Mouse (Mus musculus) layer of hippocampus, postnatal 36 days (tissue): ENCODE results near the gene Rad51. TPM values are rescaled to one million over a fixed set of nuclear protein-coding genes. Genes with fewer than 3 reads are reported as not detected.
A peak's percentile ranks its signal among the peaks of the same experiment; 100 is the strongest.

Experiments used
- DNase-seq, 2 experiments: peaks; one replicate each; pipeline ENCODE4 v3.0.0; 2022
- total RNA-seq, 2 experiments: library from RNA; stranded (reverse); gene quantifications; 2 replicates each; pipeline ENCODE4 v1.2.3; 2021

Gene Rad51
- 1 to 10 TPM in 1 of 2 experiments, under 1 TPM in 1; 0.99 to 1.5 TPM for total RNA-seq

DNA sequence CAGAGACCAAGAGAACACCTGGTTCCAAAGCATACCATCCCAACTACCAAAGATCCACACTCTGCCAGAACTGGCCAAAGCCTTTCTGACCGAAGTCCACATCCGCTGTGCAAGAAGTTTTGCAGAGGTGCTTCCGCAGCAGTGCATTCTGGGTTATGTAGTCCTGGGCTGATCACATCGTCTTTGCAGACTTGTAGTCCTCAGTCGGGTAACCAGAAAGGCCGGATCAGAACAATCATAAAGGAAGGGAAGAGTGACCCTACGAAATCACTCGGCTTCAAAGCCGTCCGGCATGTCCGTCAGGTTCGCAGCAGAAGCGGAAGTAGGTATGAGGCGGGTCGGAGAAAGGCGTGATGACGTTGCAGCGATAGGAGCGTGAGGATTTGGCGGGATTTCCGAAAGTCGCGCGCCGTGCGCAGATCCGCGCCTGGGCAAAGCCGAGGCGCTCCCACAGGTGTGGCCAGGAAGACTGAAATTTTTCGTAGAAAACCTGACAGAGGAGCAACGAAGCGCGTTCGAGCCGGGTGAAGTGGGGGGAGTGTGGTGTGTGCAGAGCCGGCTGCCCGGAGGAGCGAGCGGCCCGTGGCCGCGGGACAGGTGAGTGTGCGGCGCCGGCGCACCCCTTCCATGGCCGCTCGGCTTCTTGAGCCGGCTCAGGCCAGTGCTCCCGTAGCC is at the start of gene Rad51:
Rad51 (plus strand) TSS at position 356 of the 675 bp plus-strand sequence.
- DNase-seq: peak; percentile 88 to 89

GRCm38 (mm10) chr2:119072397-119072796 is 40.2 kb upstream of the Rad51 start:
- no peak for DNase-seq

DNA sequence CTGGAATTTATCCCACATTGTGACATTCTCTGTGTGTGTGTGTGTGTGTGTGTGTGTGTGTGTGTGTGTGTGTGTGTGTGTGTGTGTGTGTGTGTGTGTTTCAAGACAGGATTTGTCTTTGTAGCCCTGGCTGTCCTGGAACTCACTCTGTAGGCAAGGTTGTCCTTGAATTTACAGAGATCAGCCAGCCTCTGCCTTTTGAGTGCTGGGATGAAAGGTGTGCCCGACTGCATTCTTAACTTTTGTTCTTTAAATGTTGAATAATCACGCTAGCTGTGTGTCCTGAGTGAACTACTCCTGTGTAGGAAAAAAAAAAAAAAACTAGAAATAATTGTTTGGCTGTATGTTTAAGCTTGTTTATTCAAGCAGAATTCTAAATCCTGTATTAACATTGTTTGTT is 26.4 kb upstream of the Rad51 start:
- no peak for DNase-seq

- no peak for DNase-seq
These were observed 11.0 kb upstream of the Rad51 start for GRCm38 (mm10) chr2:119101552-119101951.

DNA sequence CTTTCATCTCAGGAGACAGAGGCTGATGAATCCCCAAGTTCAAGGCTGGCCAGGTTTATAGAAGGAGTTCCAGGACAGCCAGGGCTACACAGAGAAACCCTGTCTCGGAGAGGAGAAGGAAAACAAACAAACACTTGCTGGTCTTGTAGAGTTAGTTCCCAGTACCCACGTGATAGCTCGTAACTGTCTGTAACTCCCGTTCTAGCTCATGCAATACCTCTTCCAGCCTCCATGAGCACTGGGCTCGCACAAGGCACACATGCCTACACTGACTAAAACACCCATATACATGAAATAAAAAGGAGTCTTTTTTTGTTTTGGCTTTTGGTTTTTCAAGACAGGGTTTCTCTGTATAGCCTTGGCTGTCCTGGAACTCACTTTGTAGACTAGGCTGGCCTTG is 6.0 kb upstream of the Rad51 start:
- DNase-seq: no peak

DNA sequence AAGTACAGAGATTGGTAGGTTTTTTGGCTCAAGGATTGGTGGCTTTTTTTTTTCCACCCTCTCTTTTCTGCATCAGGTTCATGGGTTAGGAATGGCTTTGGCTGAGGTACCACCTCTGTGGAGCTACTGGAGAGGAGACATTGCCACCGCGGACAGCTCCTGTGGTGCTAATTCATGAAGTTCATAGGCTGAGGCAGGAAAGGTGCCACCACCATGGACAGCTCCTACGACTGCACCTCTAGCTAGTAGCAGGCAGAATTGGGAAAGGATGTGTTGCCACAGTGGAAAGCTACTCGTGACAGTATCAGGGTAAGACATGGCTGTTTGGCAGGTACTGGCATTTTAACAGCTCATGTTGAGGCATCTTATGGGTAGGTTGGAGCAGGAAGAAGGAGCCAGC is 4.0 kb upstream of the Rad51 start:
- no peak for DNase-seq

DNA sequence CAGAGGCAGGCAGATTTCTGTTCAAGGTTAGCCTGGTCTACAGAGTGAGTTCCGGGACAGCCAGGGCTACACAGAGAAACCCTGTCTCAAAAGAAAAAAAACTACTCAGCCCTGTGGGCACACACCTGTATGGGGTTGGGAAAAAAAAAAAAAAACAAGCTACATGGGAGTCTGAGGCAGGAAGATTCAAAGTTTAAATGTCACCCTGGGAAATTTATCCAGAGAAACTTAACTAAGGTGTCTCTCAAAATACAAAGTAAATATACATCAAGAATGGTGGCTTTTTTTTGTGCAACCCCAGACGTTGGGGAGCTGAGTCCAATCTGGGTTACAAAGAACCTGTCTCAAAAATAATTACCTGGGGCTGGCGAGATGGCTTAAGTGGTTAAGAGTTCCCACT is 1.5 kb upstream of the Rad51 start:
- DNase-seq: no peak

DNA sequence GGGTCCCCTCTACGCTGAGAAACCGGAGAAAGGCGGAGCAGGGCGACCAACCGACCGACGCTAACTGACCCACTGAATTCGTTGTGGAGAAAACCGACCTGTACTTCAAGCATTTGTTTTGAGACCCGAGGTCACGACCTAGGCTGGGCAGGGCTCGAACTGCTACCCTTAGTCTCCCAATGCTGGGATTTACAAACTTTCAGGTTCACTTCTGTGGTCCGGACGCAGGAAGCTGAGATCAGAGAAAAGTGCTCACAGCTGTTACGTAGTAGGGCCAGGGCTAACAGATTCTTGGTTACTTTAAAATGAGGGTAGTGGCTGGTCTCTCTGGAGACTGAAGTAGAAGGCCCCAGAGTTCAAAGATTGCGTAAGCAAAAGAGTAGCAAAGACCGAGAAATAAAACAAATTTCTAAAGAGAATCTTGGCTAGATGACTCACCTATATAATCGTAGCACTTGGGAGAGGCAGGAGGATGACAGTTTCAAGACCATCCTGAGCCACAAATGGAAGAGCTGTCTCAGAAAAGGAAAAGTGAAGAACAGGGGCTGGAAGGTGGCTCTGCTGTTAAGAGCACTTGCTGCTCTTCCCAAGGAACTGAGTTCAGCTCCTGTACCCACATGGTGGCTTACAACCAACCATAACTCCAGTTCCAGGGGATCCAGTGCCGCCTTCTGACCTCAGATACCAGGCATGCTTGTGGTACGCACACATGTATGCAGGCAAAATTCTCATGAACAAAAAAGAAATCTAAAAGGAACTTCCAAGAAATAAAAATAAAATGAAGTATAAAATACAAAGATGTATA is 730 bp downstream of the Rad51 start:
- DNase-seq: no peak

DNA sequence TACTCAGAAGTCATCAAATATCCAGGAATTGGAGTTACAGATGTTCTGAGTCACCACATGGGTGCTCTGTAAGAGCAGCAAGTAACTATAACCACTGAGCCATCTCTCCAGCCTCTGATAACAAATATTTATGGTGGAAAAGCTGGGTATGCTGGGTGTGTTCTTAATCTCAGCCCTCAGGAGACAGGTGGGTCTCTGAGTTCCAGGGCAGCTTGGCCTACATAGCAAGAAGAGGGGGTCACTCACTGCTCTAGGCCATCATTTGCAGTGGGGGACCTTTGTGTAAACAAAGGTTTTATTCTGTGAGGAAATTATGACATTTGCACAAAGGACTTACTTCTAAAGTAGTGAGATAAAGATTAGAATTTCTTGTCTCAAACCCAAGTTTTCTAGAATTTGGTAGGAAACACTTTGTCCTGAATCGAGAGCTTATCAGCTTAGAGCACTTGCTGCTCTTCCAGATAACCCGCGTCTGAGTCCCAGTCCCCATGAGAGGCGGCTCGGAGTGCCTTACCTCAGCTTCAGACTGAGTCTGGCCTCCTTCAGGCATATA is 23.8 kb downstream of the Rad51 start:
- no peak for DNase-seq

- DNase-seq: no peak
These were observed 32.6 kb downstream of the Rad51 start for GRCm38 (mm10) chr2:119145199-119145598.

- DNase-seq: no peak
These were observed 33.8 kb downstream of the Rad51 start for GRCm38 (mm10) chr2:119146435-119146834.

GRCm38 (mm10) chr2:119147160-119147678 is 34.6 kb downstream of the Rad51 start:
- no peak for DNase-seq

DNA sequence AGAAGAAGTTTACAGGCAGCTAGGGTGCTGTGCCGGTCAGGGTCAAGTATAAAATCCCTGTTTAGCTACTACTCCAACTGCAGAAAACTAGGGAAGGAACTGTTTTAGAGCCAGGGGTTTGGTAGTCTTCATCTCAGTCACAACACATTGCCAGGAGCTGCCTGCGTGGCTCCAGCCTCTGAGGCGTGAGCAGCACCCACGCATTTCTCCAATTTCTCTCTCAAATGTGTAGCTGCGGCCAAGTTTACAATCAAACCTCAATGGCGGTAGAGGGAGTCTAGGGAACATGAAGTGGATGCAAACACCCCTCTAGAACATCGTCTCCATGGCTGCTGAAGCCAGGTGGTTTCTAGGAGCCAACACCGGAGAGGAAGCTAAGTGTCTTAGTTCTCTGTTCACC is 35.2 kb downstream of the Rad51 start:
- DNase-seq: no peak

GRCm38 (mm10) chr2:119152255-119152654 is 39.7 kb downstream of the Rad51 start:
- no peak for DNase-seq

DNA sequence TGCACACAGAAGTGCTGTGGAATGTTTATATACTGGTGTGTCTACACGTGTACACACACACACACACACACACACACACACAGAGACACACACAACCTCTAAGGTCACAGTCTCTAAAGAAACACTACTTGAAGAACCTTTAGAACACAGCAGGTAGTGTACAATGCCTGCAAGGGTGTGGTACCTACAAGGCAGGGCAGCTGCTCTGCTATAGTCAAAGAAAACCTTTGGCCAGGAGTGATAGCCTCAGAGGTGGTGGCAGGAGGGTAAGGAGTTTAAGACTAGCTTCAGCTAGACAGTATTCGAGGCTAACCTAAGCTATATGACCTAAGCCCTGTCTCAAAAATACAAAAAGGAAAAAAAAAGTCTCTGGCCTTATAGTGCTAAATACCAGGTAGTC is 42.1 kb downstream of the Rad51 start:
- no peak for DNase-seq

GRCm38 (mm10) chr2:119155388-119155787 is 42.8 kb downstream of the Rad51 start:
- DNase-seq: no peak

- DNase-seq: peak; percentile 7 to 17
These were observed 43.6 kb downstream of the Rad51 start for GRCm38 (mm10) chr2:119156081-119156680.

DNA sequence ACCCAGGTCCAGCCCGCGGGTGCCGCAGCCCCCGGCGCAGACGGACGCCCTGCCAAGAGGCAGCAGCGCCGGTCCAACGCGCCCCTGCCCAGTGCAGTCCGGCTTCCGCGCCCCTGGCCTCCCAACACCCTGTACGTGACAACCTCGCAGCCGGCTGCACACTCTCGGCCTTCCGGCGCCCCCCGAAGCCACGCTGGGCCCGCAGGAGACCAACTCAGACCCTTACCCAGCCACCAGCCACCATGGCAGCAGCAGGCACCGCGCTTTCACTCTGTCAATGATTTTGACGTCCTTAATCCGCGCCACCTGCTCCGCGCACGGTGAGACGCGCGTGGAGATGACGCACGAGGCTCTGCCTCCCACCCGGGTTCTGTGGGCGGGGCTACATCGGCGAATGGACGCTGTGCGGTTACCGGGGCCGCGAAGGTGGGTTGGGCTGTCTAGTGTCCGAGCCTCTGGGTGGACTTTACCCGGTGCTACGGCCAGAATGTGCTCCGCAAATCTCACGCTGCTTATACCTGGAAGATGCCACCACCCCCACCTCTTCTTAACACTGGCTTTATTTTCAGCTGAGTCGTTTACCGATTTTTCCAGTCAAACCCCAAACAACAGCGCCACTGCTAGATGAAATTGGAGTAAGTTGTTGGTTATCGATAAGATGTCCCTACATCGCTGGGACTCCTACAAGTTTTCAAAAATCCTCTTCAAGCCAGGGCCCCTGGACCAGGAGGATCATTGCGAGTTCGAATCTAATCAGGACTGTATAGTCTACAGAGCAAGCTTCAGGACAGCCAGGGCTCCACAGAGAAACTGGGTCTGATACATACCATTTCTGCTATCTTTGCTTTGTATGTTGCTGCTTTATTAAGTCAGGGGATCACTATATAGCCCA is 44.3 kb downstream of the Rad51 start, which contains the start of gene Rmdn3:
Rmdn3 (minus strand) TSS at position 354 of the 892 bp plus-strand sequence.
- DNase-seq: peak; percentile 94 to 96

GRCm38 (mm10) chr2:119157836-119158235 is 45.2 kb downstream of the Rad51 start:
- no peak for DNase-seq

DNA sequence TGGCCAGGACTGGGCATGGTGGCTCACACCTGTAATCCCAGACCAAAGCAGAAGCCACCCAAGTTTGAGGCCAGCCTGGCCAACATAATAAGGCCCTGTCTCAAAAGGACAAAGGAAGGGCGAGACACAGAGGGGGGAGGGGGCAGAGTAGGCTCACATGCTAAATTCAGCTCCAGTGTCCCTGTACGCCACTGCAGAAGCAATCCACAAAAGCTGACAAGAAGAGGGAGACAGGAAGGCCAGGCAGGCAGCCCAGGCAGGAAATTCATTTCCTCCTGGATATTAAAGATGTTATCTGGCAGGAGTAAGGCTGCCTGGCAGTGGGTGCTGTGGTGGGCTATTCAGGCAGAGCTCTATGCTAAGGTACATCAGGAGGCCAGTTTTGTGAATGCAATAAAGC is 48.7 kb downstream of the Rad51 start:
- DNase-seq: no peak

DNA sequence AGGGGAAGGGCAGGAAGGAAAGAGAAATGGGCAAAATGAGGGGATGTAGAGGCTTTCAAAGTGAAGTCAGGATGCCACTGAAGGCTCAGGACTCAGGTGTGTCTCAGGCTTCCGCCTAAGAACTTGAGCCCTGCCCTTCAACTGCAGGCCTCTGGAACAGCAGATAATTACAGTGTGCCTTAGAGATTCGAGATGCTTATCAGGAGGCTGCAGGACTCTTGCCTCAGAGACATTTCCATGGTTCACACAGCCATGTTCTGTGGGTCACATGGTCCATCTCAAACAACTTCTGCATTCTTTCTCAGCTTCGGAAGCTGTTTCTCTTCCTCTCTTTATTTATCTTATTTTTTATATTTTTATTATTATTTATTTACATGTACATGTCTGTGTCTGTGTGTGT is 50.5 kb downstream of the Rad51 start:
- no peak for DNase-seq

DNA sequence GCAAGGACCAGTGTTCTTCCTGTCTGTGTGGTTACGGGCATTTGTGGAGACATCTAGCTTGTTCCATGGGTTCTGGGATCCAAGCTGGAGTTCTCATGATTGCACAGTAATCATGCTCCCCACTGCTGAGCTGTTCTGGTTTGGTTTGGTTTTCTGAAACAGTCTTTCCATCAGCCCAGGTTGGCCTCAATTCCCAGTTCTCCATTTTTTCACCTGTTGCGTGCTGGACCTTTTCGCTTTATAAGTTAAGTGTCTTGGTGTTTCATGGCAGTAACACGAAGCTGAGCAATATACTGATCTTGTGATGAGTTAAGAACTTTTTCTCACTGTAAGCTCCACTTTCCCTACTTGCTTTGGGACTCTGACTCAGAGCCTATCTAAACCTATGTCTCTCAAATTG is 51.4 kb downstream of the Rad51 start:
- no peak for DNase-seq
